Mouse (Mus musculus) inflammation-experienced regulatory T-cells, adult 6 months (primary cell): ENCODE measurements around the gene Zdhhc23. TPM values are rescaled to one million over a fixed set of nuclear protein-coding genes. Genes with fewer than 3 reads are reported as not detected.

Experiments
- ATAC-seq: one replicate; pipeline ENCODE4 v1.8.0; 2017
- polyA plus RNA-seq, 3 experiments: library from polyadenylated mRNA; unstranded; fragments of 100-300 nt; shearing (Covaris generic); gene quantifications; one replicate each; pipeline ENCODE4 v1.2.1; 2017

Gene Zdhhc23
- polyA plus RNA-seq, 3 experiments from 2014 or later: 0.87 to 3.0 (median 2.5) TPM

DNA sequence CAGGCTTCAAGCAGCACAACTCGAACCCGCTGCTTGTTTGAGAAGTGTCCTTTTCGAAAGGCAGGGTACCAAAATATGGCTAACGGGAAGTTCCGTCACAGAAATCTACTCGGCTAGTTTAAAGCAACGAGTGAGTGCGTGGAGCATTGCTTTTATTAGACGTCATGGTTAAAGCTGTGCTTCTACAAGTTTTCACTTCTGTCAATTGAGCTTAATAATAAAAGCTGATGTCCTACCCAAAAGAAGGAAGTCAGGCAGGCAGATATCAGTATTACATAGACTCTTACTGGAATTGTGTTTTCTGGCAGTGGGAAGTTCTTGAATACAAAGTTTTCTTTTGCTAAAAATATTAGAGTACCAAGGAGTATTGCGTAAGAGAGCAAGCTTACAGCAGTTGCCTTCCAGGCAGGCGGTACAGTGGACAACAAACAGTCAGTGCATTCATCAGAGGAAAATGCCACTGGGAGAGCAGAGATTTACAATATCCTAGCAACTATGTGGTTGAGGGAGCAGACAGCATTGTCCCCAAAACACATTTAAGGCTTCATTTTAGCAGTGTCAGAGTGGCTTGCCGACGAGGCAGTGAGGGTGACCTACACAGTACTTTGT, 13.7 kb downstream of the Zdhhc23 start:
- ATAC-seq: no peak

DNA sequence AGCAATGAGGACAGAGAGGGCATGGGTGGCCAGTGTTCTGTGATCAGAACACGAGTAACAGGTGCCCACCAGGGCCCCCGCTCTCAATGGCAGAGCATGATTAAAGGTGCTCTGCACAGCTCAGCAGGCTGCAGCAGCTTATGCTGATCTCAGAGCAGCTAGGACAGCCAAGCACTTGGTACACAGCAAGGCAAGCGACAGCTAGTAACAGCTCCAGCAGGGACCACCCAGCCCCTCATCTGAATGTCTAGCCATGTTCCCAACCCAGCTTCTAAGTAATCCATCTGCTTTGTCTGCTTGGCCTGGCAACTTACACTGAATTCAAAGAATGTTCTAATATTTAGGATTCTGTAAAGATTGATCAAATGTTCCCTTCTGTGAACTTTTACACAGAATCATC, 15.8 kb downstream of the Zdhhc23 start:
- no peak for ATAC-seq

DNA sequence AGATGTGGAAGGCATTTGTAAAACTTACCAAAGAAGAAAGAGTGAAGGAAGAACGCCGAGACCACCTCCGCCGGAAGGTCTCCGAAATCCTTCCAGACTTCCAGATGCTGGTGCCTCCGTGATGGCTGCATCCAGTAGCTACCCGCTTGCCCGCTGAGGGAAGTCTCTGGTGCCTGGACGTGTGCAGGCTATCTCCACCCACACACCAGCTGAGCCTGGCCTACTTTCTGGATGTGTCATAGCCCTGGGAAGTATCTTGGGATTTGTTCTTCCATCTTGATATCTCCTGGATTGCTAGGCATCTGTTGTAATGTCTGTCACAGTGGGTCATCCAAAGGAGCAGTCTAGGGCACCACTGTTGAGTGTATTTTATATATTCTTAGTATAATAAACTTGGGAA, 16.3 kb downstream of the Zdhhc23 start:
- ATAC-seq: no peak

DNA sequence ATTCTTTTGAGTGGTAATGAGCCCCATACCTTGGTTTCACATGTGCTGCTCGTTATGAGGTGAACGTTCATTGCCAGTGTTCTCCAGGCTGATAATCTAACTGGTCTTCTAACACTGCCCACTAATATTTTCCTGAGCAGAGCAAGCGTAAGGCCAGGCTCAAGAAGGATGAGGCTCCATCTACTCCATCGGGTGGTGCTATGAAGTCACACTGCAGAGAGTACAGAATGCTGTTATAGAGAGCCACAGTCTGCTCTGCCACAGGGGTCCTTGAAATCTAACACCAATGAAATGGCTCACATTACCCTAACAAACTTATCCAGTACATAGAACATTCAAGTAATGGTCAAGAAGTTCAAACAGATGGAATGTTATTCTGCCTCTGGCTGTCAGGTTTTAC, 21.6 kb downstream of the Zdhhc23 start:
- no peak for ATAC-seq

DNA sequence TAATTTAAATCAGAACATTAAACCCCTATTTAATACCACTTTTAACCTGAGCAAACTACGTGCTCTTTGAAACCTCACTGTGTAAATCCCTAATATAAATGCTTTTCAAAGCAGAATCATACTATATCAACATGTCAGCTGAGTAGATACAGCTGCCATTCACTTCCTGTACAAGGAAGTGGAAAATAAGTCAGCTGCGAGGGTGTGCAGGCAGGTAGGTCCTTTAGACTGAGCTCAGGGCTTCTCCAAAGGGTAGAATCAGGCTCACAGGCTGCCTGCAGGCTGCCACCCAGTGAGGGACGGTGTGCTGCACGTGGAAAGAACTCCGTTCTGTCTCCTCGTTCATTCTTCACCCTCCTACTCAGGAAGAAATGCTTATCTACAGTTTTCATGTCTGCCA, 24.7 kb downstream of the Zdhhc23 start:
- ATAC-seq: no peak

DNA sequence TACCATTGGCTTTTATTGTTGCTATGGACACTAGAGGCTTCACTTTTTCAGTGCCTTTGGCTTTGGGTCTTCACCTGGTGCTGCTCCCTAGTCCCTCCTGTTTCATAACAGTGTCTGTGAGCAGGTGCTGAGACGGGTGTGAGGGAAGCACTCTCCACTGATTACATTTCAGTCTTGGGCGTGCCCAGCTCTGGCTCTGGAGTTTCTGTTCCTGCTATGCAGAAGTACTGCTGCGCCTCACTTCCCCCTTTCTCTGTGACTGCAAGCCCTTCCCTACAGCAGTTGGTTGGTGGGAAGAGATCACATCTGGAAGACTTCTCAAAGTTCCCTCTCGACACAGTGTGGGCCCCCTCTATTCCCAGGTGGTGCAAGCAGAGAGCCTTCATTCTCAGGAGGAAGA, 28.0 kb downstream of the Zdhhc23 start:
- no peak for ATAC-seq

DNA sequence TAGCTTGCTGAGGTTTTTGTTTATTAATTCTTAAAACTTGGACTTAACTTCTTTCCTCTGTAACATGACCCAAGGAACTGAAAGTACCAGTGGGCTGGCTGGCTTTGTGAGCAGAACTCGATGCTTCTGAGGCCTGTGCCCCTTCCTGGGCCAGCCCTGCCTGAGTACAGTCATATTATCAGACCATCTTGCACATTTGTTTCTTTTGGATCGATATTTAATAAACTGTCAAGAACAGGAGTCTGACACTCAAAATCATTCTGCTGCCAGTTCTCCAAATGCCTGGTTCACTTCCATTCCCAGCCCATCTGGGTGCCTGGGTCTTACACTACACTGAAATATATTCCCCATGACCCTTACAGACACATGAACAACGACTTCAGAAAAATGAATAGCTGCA, 33.7 kb downstream of the Zdhhc23 start:
- ATAC-seq: no peak

DNA sequence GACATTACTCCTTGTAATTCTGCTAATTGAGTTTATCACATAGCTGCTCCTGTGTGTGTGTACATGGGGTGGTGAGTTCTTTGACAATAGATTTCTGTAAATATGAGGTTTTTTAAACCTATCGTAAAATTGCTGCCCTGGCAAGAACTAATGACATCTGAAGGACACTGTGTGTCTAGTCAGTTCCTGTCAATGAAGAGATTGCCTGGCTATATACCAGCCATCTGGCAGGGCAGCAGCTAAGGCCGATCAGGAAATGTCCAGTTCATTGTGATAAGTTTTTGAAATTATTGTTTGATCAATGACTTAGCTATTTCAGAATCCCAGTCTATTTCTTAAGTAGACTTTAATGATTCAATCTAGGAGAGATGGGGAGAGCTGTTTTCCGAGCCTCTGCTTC, 34.2 kb downstream of the Zdhhc23 start:
- no peak for ATAC-seq

DNA sequence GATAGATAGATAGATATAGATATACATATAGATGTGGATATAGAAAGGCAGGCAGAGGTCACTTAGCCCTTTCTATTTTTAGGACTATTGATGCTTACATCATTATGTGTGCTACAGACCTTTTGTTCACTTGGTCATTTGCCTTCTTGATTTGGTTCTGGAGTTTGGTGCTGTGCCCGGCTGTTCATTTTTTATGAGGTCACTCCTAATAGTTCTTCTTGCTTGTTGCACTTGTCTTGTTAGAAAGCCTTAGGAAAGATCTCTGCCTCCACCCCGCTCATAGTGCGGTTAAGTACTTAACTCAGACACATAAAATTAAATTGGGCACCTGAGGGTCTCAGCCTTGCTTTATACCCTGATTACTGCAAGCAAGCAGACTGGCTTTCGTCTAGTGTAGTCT, 38.7 kb downstream of the Zdhhc23 start:
- ATAC-seq: no peak

DNA sequence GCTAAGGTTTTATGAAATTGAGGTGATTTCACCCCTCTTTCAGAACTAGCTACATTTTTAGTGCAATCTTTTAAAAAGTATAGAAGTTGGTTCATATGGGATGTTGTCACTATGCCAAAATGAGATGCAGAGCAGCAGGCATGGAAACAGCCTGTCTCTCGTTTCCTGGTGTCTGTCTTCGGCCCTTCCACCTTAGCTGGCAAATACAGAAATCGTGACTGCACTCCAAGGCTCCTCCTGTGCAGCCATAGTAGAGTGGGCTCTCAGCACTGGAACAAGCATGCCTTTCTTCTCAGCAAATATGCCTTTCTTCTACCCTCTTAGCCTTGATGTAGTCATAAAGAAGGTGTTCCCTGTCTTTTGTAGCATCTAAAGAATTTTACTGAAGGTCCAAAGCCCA, 43.7 kb downstream of the Zdhhc23 start:
- ATAC-seq: no peak

DNA sequence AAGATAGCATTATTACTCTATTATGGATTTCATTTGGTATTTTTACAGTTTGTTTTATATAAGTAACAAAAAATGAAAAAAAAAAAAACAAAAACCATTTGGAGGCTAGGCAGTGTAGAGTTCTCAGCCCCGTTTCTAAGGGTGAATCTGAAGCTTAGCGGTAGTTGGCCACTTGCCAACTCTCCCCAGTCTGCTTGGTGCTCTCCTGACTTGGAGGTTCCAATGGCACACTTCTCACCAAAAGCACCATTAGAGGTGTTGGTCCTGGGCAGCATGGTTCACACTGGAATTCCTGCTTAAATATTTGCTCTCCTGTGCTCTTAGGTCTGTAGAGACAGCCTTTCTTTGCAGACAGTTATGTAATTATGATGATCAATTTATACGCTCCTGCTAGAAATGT, 44.2 kb downstream of the Zdhhc23 start:
- no peak for ATAC-seq

DNA sequence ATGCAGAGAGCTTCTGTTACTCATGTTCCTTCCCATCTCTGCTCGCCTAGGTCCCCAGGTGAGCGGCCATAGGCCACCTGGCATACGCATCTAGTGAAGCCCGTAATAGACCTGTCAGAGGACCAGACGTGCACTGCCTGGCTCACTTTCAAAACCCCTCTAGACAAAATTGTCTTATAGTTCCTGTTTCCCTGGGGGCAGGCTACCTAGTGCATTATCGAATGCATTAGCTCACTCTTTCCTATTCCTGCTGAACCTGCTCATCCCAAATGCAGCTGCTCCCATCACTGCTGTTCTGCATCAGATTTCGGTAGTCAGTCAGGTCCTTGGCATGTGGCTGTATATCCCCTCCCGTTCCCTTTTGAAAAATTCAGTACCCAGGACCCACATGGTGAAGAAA, 44.7 kb downstream of the Zdhhc23 start:
- no peak for ATAC-seq

DNA sequence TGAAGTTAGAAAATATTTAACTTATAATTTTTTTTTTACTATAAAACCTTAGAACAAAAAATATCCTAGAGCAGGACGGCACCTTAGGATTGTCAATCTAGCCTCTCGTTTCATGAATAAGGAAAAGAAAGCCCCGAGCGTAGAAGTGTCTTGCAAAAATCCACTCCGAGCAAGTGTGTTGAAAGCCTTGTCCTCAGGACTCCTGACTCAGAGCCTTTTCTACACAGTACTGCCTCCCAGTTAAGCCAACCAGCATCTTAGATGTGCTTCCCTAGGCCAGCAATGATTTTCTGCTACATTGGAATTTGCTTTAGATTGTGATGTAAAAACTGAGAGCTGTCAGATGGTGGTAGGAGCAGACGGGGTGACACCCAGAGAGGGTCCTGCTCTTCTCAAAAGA, 46.5 kb downstream of the Zdhhc23 start:
- no peak for ATAC-seq

DNA sequence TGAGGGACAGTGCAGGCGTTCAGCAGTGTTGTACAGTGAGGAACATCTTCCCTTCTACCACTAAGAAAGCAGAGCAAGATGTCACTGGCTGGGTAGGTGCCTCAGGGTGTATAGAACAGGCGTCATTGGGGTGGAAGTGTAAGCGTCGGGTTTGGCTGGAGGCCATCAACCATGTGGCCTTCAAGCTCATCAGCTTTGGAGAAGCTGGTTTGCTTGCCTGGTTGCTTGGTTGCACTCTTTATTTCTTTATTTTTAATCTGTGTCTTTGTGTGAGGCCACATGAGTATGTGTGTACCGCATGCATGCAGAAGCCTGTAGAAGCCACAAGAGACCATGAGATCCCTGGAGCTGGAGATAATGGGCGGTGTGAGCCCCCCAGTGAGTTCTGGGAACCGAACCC, 47.3 kb downstream of the Zdhhc23 start:
- ATAC-seq: no peak

DNA sequence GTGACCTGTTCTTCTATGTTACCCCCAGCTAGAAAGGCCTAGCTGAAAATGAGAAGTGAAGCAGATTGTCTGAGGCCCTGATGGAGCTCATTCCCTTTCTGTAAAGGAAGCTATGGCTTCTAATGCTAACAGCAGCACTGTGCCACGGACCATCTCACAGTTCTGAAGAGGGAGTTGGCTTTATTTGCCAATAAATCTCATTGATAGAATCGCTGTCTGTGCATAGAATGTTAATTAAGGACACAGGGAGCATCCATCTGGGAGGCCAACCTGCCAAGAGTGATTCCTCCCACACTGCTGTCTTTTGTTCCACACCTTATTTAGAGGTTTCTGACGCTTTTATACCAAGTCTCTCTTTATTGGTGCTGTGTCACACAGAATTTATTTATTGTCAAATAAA, 48.1 kb downstream of the Zdhhc23 start:
- ATAC-seq: no peak

DNA sequence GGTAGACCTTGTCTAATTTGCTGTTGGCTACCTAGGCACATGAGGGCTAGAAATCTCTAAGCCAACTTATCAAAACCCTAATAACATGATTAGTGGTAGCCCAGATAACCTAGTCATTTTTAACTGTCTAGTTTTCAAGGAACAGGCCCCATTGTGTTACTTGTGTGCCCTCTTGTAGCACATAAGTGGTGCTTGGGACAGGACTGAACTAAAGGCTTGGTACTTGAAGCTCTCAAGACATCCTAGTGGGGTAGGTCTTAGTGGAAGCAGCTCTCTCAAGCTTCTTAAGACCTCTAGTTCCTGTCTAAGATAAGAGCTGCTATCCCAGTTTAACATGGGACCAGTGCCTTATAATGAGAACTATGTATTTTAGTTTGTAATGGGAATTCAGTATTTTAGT, 49.0 kb downstream of the Zdhhc23 start:
- no peak for ATAC-seq

DNA sequence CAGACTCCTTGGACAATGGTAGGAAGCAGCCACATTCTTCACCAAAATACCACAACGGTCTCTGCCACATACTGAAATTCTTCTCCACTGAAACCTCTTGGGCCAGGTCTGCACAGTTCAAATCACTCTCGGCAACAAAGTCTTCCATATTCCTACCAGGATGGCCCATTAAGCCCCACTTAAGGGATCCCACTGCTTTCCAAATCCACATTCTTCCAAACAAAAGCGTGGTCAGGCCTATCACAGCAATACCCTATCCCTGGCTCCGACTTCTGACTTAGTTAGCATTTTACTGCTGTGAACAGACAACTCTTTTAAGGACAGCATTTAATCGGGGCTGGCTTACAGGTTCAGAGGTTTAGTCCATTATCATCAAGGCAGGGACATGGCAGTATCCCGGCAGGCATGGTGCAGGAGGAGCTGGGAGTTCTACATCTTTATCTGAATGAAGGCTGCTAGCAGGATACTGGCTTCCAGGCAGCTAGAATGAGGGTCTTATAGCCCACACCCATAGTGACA, 53.2 kb downstream of the Zdhhc23 start, which contains the start of gene Qtrt2:
Gene Qtrt2 (minus strand): TSS at position 469 of the 519 bp plus-strand sequence.
- ATAC-seq: no peak

DNA sequence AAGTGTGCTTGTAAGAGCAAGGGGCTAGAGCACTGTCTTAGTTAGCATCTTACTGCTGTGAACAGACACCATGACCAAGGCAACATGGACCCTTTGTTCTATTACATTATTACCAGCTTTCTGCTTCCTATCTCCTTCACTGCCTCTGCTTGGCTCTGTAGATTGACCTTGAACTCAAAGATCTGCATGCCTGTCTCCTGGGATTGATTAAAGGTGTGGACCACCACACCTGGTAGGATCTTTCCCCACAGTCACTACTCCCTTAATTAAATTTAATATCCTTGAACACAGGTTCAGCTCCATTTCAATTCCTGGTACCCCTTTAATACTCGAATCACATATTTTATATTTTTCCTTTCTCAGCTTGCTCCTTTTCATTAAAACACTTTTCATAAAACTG, 53.7 kb downstream of the Zdhhc23 start:
- no peak for ATAC-seq

DNA sequence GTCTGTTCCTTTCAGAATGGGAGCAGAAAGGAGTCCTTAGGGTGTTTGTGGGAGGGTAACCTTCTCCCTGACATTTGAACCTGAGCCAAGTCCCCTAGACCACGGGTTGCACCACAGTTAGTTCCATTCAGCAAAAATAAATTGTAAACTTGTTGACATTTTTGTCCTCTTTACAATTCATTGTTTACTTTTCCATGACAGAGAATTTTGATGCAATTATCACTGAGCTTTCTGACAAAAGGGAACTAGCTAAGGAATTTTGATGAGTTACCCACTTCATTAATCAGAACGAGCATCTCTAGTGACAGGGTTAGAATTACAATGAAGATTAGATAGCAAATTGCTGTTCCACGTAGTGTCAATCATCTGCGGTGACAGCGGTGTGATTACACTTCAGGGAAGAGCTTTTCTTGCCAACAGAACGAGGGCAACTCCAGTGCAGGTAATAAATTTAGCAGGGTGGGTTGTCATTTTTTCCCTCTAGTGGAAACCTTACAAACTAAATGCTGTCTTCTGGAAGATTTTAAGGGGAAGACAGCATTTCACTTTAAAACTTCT, 54.5 kb downstream of the Zdhhc23 start:
- ATAC-seq: no peak

DNA sequence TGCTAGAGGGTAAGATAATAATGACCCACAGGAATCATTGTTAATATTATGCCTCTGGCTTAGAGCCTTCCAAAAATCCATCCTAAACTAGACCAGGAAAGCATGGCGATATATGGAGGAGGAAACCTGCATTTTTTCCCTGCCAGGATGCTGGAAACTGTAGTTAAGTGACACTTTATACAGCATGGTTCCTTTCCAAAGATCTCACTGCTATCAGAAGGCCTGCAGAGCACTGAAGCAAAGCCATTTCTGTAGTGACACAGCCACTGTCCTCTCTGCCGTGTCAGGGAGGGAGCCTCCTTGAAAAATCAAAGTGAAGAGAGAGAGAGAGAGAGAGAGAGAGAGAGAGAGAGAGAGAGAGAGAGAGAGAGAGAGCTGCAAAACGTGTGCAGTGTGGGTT, 57.0 kb downstream of the Zdhhc23 start:
- no peak for ATAC-seq

DNA sequence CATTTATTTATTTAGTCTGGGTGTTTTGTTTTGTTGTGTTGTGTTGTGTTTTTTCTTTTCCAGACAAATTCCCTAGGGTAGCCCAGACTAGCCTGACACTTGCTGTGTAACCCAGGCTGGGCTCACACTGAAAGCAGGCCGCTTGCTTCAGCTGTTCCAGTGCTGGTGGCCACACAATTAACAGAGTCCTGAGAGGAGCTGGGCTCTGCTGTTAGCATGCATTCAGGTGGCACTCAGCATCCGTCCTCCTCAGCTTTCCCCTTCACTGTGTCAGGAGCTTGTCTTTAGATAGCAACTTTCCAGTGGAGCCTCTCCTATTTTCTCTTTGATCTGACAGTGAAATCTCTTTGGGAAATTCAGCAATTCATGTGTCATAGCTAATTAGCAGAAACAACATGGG, 57.6 kb downstream of the Zdhhc23 start:
- ATAC-seq: no peak

DNA sequence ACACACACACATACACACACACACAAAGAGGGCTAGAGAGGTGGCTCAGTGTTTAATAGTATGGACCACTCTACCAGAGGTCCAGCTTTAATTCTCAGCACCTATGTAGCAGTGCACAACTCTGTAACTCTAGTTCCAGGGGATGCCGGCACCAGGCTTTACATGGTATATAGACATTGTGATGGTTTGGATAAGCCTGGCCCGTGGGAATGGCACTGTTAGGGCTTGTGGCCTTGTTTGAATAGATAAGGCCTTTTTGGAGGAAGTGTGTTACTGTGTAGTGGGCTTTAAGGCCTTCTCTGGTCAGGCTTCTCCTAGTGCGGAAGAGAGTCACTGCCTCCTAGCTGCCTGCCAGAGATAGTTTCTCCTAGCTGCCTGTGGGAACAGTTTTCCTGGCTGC, 60.7 kb downstream of the Zdhhc23 start:
- no peak for ATAC-seq
